Mouse (Mus musculus) spleen, postnatal 0 days (tissue): ENCODE results near the gene Fcer1g. TPM values are rescaled to one million over a fixed set of nuclear protein-coding genes. Genes with fewer than 3 reads are reported as not detected.

Experiments
- polyA plus RNA-seq: library from polyadenylated mRNA; unstranded; fragments of >200 nt; fragmentation: Nextera tagmentation; extraction: Ambion mirVana; gene quantifications from 2 replicates; pipeline ENCODE4 v1.2.1, GENCODE M21; 2015

Fcer1g gene
- 259 and 395 TPM in 2 replicates for polyA plus RNA-seq

DNA sequence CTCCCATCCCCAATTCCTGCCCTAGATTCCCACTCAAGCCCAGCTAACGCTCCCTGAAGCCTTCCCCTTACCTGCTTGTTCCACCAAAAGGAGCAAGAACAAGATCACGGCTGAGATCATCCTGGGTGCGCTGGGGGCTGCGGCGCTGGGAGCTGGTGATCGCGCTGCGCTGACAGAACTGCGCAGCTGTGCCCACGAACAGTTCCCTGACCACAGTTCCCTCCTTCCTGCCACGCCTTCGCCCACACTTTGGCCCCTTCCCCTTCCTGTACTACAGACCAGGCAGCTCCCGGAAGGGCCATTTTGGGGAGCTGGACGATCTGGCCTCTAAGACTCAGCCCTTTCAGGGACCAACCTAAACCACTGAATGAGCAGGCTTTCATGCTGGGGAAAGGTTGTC is at the start of gene Fcer1g:
Gene Fcer1g (minus strand): TSS at position 240 of the 400 bp plus-strand sequence.

DNA sequence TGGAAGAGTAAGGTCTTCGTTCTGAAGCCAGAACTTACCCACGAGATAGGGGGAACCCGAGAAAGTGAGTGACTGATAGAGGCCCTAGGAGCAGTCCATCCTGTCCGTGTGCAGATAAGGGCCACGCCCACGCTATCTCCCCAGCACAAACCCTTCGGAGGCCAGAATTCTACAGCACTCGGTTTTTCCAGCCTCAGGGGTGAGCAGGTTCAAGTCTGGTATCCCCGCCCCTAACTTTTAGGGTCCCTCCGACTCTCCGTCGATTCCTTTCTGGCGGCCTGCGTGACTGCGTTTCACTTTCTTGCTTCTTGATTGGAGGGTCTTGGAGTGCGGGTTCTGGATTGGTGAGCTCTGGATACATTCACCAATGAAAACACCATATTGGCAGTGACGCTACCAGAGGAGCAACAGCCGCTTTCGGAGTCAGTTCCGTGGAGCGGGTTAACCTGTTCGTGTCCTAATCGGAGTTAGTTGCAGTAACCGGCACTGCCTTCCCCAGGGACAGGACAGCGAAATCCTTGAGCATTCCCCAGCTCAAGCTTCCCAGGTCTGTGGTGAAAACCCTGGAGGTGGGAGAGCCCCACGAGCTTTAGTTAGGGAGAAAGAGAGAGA is 46.9 kb upstream of the Fcer1g start, which contains the start of gene Ppox:
Gene Ppox (minus strand): TSS at position 271 of the 612 bp plus-strand sequence.

DNA sequence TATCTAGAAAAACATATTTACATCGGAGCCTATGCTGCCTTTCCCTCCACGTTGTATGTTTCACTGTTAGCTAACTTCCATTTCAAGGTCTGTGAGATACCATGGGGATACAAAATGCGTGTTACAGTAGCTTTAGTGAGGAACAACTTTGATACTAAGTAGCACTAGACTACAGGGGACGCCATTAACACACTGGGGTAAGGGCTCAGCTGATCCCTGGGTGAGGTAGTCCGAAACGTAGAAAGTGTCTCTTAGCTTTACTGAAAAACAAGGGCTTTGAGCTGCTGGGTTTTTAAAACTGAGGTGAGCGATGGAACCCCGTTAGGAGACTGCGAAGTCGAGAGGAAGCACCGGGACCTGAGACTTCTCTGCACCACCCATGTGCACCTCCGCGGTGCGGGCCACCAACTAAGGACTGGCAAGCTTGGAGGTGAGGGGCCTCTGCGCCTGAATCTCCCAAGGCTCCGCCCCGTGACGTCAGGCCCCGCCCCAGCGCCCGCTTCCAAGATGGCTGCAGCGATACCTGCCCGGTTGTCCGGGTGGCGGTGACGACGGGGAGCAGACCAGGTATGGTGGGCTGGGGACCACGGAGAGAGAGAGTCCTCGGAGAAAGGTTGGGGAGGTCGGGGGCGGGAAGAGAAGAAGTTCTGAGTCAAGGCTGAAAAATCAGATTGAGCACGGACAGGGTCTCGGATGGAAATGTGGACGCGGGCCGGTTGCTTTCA is 35.8 kb upstream of the Fcer1g start, which contains the start of gene B4galt3:
Gene B4galt3 (plus strand): TSS at position 481 of the 725 bp plus-strand sequence.

DNA sequence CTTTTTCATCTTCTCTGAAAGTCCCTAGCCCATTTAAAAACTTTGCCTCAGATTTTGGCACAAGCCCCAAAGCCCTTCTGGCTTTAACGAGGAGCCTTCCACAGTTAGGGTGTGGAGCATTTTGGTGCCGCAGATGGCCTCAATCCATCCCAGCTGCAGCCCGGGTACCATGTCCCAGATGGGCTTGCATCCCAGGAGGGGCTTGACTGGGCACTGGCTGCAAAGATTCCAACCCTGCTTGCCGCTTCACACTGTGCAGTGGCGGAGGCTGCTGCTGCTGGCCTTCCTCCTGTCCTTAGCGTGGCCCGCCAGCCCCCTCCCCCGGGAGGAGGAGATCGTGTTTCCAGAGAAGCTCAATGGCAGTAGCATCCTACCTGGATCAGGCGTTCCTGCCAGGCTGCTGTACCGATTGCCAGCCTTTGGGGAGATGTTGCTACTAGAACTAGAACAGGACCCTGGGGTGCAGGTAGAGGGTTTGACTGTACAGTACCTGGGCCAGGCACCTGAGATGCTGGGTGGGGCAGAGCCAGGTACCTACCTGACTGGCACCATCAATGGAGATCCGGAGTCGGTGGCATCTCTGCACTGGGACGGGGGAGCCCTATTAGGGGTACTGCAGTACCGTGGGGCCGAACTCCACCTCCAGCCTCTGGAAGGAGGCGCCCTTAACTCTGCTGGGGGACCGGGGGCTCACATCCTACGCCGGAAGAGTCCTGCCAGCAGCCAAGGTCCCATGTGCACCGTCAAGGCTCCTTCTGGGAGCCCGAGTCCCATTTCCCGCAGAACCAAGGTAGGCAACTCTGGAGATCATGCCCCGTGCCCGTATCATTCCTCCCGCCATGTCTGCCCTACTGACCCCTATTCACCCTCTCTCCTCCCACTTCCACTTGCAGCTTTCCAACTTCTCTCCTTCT is 16.8 kb upstream of the Fcer1g start, which contains the start of gene Ndufs2:
Gene Ndufs2 (minus strand): TSS at position 709 of the 914 bp plus-strand sequence.

DNA sequence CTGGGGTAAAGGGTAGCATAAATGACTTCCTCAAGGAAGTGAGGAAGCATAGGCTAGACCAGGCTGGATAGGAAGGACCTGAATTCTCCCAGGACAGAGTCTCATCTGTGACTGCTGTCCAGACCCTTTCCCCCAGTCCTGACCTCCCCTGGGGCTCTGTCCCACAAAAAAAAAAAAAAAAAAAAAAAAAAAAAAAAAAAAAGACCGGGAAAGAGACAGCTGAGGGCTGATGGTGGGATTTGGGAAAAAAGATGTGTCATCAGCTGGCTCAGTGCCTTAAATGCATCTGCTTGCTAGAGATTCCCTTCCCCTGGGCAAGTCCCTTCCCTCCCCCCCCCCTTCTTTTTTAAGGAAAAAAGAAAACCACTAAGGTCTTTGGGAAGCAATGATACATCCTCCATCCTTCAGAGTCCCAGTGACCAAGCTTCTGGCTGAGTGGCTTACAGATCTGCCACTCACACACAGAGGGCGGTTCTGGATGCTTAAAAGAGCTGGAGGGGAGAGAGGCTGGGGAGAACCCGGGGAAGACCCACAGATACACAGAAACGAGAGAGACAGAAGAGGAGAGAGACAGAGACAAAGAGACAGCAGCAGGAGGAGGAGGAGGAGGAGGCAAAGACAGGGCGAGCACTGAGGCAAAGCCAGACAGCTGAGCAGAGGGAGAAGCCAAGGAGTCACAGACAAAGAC is 15.9 kb upstream of the Fcer1g start, which contains the start of gene Adamts4:
Gene Adamts4 (plus strand): TSS at position 509 of the 688 bp plus-strand sequence.

DNA sequence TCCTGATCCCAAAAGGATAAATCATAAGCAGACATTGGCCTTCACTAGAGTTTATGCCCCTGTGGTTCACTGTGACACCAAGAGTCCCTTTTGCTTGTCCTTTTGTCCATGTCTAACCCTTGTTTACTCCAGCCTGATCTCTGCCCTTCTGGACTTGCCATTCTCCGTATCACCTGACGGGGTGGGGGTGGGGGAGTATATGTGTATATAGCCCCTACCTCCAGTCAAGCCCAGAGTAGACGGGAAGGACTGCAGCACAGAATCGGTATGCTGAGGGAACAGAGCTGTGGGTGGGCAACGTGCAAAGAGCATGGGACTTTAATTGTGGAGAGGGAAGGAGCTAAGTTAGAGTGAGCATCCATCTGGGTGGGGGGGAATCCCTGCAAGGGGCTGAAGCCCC is 9.3 kb downstream of the Fcer1g start, which contains the start of gene Apoa2:
Gene Apoa2 (plus strand): TSS at position 198 of the 400 bp plus-strand sequence.

DNA sequence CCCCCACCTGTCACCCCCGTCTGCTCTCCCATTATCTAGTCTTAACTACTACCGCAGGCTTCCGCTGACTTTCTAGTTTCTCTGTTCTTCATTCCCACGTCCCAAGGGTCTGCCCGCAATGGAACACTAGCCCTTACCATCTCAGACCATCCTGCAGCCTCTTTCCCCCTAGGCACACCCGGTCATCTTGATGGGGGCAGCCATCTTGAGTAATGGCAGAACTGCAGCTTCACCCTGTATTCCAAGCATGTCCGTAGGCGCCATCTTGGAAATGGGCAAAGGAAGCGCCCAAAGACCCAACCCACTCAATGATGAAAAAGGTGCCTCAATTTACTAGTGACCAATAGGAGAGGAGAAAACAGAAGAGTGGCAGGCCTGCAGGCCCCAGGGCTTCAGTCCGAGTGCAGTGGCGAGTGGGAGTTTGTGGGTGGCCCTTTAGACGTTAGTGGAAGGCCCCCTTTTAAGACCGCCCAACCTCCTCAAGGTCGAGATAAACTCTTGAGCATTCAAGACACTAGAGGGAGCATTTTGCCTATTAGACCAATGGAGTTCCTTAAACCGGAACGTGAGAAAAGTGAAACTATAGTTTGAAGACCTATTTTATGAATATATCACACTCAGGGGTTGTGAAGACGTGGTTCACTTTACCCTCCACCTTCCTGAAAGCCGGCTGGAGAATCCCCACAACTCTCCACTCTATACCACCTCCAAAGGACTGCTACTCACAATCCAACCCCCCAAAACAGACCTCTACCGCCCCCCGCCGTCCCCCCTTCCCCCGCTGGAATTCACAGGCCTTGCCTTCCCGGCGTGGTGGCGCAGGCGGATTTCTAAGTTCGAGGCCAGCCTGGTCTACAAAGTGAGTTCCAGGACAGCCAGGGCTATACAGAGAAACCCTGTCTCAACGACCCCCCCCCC is 11.7 kb downstream of the Fcer1g start, which contains the start of gene Tomm40l:
Gene Tomm40l (minus strand): TSS at position 277 of the 918 bp plus-strand sequence.

DNA sequence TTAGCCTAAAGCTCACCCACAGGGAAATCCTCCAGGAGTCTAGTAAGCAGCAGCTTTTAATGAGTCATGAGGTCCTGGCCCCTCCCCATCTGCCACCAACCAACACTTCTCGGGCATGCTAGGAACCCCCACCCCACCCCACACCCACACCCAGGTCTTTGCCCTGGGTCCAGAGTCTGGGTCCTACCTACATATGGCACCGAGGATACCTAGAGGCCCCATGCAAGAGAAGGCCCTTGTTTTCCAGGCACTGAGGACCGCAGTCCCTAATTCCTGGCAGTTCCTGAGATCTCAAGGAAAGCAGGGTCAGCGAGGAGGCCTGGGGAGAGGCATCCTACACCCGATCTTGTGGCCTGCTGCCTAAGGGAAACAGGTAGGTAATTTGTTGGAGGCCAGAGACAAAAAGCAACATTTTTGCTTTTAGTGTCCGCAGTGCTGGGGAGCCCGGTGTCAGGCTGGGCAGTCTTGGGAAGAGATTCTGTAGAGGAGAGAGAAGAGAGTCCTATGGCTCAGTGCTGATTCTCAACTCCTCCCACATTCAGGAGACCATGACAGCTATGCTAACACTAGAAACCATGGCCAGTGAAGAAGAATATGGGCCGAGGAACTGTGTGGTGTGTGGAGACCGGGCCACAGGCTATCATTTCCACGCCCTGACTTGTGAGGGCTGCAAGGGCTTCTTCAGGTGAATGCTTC is 20.2 kb downstream of the Fcer1g start, which contains the start of gene Nr1i3:
Gene Nr1i3 (plus strand): TSS at position 170 of the 696 bp plus-strand sequence.

DNA sequence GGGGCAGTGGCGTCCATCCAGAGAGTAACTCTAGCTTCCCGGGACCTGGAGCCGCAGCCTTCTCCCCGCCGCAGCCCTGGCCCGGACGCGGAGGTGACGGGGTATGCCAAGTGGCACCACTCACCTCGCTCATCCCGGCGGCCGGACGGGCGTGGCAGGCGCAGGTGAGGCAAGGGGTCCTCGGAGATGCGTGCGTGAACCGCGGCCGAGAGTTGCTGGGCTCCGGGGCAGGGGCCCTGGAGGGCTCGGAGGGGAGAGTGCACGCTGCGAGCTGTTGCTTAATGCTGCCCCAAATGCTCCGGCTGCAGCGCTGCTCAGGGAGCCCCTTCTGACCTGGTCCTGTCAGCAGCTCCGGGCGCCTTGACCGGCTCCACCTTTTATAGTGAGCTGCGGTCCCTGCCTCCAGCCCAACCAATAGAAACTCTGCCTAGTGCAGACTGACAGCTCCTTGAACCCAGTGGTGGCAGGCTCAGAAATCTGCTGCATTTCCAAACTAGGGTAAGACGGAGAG is 38.2 kb downstream of the Fcer1g start, which contains the start of gene Pcp4l1:
Gene Pcp4l1 (minus strand): TSS at position 382 of the 511 bp plus-strand sequence.

Other genes starting within 250 kb of the Fcer1g start
- 10.4 and 13.2 TPM in 2 replicates for gene Fcgr4, start 215.4 kb downstream of the Fcer1g start, polyA plus RNA-seq
- gene Fcgr3, start 169.4 kb downstream of the Fcer1g start, polyA plus RNA-seq: 54.2 and 78.2 TPM in 2 replicates
- 1.5 and 2.0 TPM in 2 replicates for gene Cfap126, start 120.4 kb downstream of the Fcer1g start, polyA plus RNA-seq
- 133 and 137 TPM in 2 replicates for gene Sdhc, start 83.8 kb downstream of the Fcer1g start, polyA plus RNA-seq
- gene Mpz, start 83.7 kb downstream of the Fcer1g start, polyA plus RNA-seq: 0.06 TPM in 1 of 2 replicates, not detected in the other
- 4.2 and 6.1 TPM in 2 replicates for gene Pcp4l1, start 38.1 kb downstream of the Fcer1g start, polyA plus RNA-seq
- gene Nr1i3, start 20.4 kb downstream of the Fcer1g start, polyA plus RNA-seq: 0.04 and 0.23 TPM in 2 replicates
- gene Tomm40l, start 11.9 kb downstream of the Fcer1g start, polyA plus RNA-seq: 13.0 and 14.5 TPM in 2 replicates
- 5.4 and 10.5 TPM in 2 replicates for gene Apoa2, start 9.3 kb downstream of the Fcer1g start, polyA plus RNA-seq
- 2.1 and 3.0 TPM in 2 replicates for gene Adamts4, start 16.1 kb upstream of the Fcer1g start, polyA plus RNA-seq
- gene Ndufs2, start 17.0 kb upstream of the Fcer1g start, polyA plus RNA-seq: 120 and 129 TPM in 2 replicates
- 39.0 and 44.1 TPM in 2 replicates for gene B4galt3, start 36.0 kb upstream of the Fcer1g start, polyA plus RNA-seq
- gene Ppox, start 46.8 kb upstream of the Fcer1g start, polyA plus RNA-seq: 146 and 167 TPM in 2 replicates
- 34.0 and 36.2 TPM in 2 replicates for gene Usp21, start 53.6 kb upstream of the Fcer1g start, polyA plus RNA-seq
- gene Ufc1, start 60.7 kb upstream of the Fcer1g start, polyA plus RNA-seq: 62.2 and 65.2 TPM in 2 replicates
- 21.7 and 22.4 TPM in 2 replicates for gene Dedd, start 94.8 kb upstream of the Fcer1g start, polyA plus RNA-seq
- 17.3 and 21.0 TPM in 2 replicates for gene Nit1, start 111.3 kb upstream of the Fcer1g start, polyA plus RNA-seq
- gene Pfdn2, start 111.3 kb upstream of the Fcer1g start, polyA plus RNA-seq: 63.8 and 71.4 TPM in 2 replicates
- gene Klhdc9, start 126.4 kb upstream of the Fcer1g start, polyA plus RNA-seq: 0.49 and 0.56 TPM in 2 replicates
- 0.30 and 0.41 TPM in 2 replicates for gene Nectin4, start 135.7 kb upstream of the Fcer1g start, polyA plus RNA-seq
- gene Arhgap30, start 154.6 kb upstream of the Fcer1g start, polyA plus RNA-seq: 14.1 and 20.7 TPM in 2 replicates
- 36.7 and 42.8 TPM in 2 replicates for gene Usf1, start 176.9 kb upstream of the Fcer1g start, polyA plus RNA-seq
- gene Tstd1, start 184.5 kb upstream of the Fcer1g start, polyA plus RNA-seq: 2.8 and 4.4 TPM in 2 replicates
- 24.5 and 31.5 TPM in 2 replicates for gene F11r, start 203.2 kb upstream of the Fcer1g start, polyA plus RNA-seq